Mouse (Mus musculus) megakaryocyte, embryonic 14.5 days (primary cell): ENCODE data around the gene Map4k2.

Experiments
- FLI1 ChIP-seq: IDR thresholded peaks from 2 replicates; pipeline ENCODE4 v1.6.1; 2012; ENCODE audit warnings: low read length, inconsistent platforms, mixed read lengths
- GATA1 ChIP-seq: IDR thresholded peaks from 3 replicates; pipeline ENCODE4 v1.6.1; 2012; ENCODE audit warnings: mixed read lengths, low read length, inconsistent platforms, borderline replicate concordance

DNA sequence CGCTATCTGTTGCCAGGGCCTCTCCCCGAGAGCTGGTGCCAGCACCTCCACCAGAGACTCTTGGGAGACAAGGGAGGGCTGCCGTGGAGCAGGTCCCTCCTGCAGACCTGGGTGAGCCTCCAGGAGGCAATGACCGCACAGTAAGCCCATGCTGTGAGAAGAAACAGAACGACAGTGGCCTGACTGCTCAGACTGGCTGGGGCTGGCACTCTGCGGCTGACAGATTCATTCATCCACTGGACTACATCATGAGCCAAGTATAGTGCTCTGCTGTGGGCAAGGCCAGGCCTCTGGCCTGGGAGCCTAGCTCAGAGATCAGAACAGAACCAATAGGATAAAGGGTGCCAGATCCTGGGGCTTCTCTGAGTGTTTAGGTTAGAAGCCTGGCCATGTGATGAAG is 37.1 kb upstream of the Map4k2 start:
- TF ChIP-seq GATA1 (no peak), FLI1 (no peak)
